Mouse (Mus musculus): ENCODE data around the gene Xrn2.

The Xrn2 gene

DNA sequence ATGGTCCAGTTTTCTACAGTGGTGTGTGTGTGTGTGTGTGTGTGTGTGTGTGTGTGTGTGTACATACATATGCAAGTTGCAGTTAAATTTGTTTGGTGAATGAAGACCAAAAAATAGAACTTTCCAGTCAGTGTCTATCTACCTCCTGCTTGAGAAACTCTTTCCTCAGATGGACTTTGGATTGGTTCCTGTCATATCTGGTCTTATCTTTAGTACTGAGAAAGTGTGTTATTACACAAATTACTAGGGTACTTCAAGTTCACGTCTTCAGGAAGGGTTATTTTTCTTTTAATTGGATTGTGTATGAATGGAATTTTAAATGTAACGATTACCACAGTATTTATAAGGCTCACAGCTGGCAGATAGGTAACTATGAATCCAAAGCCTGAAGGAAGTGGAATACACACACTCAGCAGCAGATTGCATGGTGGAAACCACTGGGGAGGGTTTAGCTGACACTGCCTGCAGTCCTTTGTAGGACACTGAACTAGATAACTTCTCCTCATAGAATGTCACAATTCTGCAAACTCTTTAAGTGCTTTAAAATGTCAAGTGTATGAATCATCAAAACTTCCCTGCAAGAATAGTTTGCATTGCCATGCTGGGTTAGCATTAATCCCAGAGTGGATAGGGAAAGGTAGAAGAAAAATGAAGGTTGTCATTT is 40.6 kb downstream of the Xrn2 start:
- no peak for DNase-seq (ENCODE audit: extremely low spot score, low spot score)

DNA sequence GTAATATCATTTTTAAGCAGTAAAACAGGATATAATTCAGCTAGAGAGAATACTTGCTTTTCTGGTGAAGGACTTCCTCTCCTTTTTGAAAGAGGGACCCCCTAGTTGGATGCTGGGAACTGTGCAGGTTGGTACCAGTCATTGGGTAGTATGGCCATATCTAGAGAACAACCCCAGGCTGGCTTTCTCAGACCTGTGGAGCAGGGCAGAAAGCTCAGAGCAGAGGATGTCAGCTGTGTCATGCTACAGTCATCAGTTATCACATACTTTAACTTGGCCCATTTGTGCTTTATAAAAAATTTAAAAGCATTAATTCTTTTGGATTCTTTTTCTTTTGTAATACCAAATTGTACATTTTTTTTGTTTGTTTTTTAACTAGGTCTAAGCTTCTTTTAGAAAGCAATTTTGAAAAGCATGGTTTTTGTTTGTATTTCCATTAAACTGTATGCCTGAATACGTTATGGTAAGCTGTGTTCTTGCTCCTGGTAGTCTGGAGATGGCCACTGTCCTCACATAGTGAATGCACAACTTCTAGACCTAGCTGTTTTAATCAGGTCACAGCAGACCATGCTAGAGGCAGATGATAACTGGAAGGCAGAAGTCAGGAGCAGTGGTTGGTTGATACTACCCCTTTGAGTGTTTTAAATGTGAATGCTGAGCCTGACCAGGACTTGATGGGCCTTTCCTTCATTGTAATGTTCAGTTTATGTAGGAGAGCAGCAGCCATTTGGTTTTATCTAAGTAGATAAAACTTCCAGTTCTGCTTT is 54.9 kb downstream of the Xrn2 start:
- no peak for DNase-seq (ENCODE audit: extremely low spot score, low spot score)

DNA sequence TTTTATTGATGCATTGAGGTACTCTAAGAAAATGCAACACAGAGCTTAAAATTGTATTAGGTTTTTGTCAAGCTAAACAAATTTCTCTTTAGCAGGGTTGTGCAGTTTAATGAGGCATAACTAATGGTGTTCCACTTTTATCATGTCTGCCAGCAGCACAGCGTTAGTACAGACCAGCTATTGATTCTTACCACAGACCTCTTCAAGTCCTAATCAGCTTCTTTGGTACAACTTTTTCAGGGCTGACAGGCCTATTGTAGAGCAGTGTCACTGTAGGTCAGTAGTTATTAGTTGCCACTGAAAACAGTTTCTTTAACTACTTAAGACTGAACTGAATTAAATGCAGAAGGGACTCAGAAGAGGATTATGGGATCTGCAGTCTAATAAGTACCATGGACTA is 56.3 kb downstream of the Xrn2 start:
- DNase-seq (ENCODE audit: extremely low spot score, low spot score), result no peak

DNA sequence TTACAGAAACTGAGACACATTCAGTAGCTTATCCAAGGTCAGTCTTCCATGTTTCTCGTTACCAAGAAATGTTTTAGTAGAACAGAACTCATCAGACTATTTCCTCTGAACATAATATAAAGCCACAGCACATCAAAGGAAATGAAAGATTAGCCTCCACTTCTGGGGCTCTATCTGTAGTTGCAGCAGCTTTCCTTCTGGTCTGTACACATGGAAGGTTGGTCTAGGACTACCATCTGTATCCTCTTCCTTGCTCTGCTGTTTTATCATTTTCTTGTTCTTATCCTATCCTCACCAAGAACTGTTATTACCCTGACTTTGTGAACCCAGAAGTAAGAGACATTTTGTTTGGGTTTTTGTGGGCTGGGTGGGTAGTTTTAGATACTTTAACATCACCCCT is 57.5 kb downstream of the Xrn2 start:
- no peak for DNase-seq (ENCODE audit: extremely low spot score, low spot score)

DNA sequence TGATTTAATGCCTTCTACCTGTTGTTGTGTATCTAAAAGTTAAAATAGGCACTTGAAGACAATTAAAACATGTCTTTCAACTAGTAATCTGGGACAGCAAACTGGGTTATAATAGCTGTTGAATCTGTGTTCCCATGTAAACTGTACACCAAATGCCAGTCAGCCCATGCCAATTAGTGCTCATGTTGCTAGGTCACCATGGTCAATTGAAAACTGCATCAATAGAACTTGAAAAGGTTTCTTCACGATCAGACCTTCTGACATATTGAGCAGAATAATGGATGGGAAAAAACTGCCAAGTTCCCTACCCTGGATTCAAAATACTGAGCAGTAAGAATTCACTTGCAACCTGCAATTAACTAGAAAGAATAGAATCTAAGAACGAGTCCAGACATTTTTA is 61.2 kb downstream of the Xrn2 start:
- DNase-seq (ENCODE audit: extremely low spot score, low spot score), result no peak

DNA sequence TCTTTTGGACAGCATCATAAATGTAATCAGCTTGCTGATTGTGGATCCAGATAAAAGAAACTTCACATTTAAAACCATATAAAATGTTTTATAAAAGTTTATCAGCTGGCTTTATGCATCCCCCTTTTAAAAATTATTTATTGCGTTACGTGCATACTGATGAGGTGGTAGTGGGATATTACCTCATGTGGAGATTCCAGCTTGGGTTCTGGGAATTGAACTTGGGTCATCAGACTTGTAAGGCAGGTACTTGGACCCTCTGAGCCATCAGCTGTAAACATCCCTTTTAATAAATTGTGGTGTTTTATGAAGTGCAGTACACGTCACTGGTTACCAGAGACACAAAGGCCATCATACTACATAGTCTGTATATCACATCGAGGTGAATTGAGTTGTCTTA is 61.6 kb downstream of the Xrn2 start:
- no peak for DNase-seq (ENCODE audit: extremely low spot score, low spot score)

DNA sequence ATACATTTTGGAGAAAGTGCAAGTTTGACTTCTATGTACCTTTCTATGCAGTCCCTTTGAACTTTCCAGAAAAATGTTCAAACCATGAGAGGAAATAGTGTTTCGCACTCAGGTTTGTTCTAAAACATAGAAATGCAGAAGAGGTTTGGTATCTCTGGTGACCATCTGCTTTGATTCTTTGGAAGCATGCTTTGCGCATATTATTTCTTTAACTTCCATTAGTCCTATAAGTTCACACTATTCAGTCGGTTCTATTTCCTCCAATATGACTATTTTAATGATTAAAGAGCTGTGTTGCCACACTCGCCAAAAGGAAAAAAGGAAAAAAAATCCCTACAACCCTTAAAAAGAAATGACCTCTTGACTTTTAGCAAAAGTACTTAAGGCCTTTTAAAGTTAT is 69.6 kb downstream of the Xrn2 start:
- no peak for DNase-seq (ENCODE audit: extremely low spot score, low spot score)

DNA sequence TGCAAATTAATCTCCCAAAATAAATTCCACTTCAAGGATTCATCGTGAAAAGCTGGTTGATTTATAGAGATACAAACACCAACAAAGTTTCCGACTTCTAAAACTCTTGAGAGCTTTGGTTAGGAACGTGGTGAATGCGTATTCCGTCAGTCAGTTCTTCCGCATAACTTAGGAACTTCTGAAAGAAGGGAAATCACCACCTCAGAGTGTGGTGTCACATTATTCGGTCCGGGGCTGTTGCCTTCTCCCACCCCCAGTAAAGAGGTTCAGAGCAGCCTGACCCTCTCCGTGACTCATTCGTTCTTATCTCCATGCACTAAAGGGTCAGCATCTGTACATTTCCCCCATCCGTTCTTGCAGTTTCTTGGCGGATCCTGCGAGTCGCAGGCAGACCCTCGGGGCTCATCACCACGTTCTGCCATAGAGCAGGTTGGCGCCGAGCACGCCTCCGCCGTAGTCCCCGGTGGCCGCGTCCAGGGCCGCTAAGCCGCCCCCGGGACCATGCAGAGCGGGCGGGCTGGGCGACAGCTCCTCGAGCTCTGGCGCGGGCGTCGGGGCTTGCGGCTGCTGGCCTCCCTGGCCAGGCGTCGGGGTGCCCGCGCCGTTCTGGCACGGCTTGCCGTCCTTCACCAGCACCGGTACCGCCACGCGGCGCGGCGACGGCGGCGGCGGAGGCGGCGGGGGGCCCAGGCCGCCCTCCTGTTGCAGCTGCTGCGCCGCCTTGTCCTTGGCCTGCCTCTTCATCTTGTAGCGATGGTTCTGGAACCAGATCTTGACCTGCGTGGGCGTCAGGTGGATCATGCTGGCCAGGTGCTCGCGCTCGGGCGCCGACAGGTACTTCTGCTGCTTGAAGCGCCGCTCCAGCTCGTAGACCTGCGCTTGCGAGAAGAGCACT is 70.9 kb downstream of the Xrn2 start:
- peak; percentile 69 for DNase-seq (ENCODE audit: extremely low spot score, low spot score)

DNA sequence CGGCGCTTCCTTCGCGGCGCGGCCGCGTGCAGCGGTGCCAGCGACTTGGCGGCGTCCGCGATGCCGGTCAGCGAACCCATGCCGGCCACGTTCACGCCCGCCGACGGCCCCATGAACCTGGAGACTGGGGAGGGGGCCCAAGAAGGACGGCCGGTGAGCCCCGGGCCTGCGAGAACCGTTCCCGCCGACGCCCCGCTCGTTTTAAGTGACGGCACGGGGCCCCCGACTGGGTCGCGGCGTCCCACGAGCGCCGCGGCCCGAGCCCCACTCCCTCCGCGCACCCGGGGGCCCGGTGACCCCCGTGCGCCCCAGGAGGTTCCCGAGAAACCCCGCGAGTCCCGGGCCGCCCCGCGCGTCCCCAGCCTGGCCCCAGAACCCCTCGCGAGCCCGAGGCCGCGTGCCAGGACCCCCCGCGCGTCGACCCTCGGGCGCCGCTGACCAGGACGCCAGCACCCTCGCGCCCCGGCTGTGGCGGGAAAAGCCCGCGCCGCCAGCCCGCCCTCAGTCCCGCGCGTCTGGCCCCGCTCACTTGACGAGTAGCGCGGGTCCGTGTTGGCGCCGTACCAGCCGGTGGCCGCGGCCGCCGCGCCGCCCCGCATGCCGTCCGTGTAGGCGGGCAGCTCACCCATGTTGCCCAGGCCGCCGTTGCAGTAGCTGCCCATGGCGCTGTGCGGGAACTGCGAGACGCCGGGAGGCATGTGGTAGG is 71.7 kb downstream of the Xrn2 start:
- no peak for DNase-seq (ENCODE audit: extremely low spot score, low spot score)

DNA sequence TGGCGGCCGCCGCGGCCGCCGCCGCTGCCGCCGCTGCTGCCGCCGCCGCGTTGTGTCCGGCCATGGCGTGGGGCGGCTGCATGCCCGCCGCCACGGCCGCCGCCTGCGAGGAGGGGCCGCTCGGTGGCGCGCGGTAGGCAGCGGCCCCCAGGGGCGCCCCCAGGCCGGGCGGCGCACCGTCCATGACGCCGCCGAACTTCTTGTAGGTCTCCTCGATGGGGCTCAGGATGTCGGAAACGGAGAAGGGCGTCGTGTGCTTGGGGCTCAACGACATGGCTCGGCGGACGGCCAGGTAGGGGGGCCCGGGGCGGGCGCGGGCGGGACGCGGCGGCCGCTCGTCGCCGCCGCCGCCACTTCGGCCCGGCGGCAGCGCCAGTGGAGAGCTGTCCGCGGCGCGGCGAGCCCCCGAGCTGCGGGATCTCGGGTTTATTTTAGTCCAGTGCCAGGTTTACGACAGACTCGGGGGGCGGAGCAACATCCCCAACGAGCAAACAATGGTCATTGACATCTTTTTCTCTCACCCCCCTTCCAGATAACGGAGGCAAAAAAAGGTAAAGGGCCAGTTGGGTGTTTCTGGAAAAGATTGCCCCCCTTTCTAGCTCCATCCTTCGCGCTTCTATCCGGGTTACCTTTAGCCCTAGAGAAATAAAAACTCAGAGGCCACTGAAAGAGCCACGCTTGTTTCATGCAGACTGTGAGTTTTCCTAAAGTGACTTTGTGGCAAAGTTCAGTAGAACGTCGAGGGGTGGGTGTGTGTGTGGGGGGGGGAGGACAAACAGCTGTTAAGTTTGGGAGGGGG is 72.5 kb downstream of the Xrn2 start, which contains the start of gene Nkx2-4:
TSS of gene Nkx2-4 (minus strand) at position 374 of the 799 bp plus-strand sequence.
- peak; percentile 67 for DNase-seq (ENCODE audit: extremely low spot score, low spot score)

DNA sequence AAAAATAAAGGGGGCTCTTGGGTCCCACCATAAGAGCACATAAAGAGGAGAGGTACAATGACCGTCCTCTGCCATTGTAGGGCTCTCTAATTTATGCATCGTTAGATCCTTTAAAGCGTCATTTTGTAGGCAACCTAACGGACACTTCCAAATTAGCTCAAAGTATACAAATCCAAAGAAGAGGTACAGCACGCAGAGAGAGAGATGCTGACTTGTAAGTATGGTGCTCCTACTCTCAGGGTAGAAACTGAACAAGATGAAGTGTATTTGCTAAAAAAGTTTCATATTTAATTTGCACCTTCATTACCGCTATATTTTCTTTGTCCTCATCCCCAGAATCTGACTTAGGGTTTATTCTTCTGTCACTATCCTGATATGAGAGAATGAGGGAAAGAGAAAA is 73.1 kb downstream of the Xrn2 start:
- DNase-seq (ENCODE audit: extremely low spot score, low spot score), result no peak

DNA sequence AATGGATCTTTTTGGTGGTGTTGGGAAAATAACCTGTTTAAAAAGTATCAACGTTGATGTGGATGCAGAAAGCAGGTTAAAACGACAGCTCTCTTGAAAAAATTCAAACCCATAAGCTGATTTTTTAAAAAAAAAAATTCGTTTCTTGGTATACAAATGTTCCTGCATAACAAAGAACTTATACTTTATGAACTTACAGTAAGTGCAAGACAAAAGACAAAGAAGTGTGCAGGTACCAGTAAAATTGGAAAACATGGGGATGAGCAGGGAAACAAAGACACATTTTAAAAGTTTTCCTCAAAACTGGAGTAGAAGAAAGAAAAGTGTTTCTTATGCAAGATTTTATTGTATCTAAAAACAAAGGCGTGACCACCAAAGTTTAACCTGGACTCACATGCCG is 73.6 kb downstream of the Xrn2 start:
- DNase-seq (ENCODE audit: extremely low spot score, low spot score), result no peak

DNA sequence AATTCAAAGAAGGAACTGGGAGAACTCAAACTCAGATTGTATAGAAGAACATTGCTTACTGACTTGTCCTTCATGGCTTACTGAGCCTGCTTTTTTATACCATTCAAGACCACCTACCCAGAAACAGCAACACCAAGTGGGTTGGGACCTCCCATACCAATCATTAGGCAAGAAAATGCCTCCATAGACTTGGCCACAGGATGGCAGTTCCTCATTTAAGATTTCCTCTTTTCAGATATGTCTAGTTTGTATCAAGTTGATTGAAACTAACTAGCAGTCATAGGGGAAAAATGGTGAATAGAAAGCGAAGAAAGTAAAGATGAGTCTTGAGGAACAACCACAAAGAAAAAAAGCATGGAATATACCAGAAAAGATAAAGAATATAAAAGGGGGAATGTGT is 106.9 kb downstream of the Xrn2 start:
- no peak for DNase-seq (ENCODE audit: extremely low spot score, low spot score)

DNA sequence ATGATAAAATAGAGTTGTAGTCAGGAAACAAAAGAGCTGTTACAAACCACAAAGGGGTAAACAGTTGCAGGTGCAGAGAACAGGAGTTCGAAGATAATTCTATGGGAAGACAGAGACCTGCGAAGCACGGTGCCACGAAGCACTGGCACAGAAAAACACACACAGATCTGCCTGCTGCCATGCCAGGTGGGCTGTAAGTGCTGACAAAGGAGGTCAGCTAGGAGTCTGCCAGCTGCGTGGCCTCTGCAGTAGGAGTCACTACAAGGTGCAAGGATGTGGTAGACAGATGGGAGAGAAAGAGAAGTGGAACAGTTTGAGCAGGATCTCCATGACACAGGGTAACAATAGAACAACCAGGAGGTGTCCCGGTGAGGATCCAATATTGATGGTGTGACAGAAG is 114.6 kb downstream of the Xrn2 start:
- no peak for DNase-seq (ENCODE audit: extremely low spot score, low spot score)
